Mouse (Mus musculus) liver, embryonic 14.5 days (tissue): ENCODE data around the gene Hmg20b.

ENCODE experiments used
- CTCF ChIP-seq: IDR thresholded peaks from 2 replicates; pipeline ENCODE4 v1.5.1; 2016; ENCODE audit warnings: antibody characterized with exemption, low read depth, control low read depth
- EP300 ChIP-seq: IDR thresholded peaks from 2 replicates; pipeline ENCODE4 v1.6.1; 2016; ENCODE audit warnings: antibody characterized with exemption, low read depth

DNA sequence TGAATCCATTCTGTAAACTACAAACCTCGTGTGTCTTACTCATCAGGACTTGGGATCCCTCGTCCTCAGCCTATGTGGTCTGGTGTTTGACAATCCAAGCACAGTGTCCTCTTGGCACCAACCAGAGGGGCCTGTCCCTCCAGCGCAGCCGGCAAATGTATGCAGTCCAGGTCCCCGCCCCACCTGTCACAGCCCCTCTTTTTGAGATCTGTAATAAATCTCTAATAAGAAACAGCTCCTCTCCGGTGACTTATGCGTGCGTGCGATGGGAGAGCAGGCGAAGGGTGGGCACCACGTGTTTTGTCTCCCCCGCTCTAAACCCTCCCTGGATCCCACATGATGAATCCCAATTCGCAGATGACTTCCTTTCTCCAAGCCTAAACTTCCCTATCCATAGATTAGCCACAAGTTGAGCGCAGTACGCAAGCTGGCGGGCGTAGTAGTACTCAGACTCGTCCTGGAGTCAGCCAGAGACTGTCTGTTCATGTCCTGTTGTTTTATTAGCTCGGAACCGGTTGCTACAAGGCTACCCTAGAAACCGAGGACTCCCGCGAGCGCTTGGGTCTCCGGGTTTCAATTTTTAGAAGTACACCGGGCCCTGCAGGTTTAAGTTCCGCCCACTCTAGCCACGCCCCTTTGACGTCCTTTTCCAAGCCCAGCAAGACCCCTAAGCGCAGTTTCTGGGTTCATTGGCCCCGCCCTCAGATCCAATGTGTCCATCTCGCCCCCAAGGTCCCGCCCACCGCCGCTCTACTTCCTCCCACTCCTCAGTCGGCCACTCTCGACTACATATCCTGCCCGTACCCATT, 30.3 kb downstream of the Hmg20b start:
- TF ChIP-seq EP300 (no peak), CTCF (no peak)
